Mouse (Mus musculus) brain, embryonic 14.5 days (tissue): ENCODE data around the gene Spata7.
"Not testable (repeated sequence)": the region's sequence is repeated elsewhere in the genome, so short reads cannot be mapped to it uniquely, and the experiment has no call there.

Source experiments
- CTCF ChIP-seq: fragments of 200-500 bp; IDR thresholded peaks from 2 replicates; pipeline ENCODE4 v1.5.1; 2012; ENCODE audit warnings: inconsistent platforms, mild to moderate bottlenecking, moderate library complexity, borderline replicate concordance; ENCODE audit not compliant: insufficient read depth, insufficient read length; ENCODE audit errors: extremely low read depth
- POLR2A ChIP-seq: fragments of 200-500 bp; IDR thresholded peaks from 2 replicates; pipeline ENCODE4 v1.6.1; 2012; ENCODE audit warnings: mild to moderate bottlenecking, inconsistent platforms, borderline replicate concordance; ENCODE audit not compliant: poor library complexity, insufficient read depth, insufficient read length, severe bottlenecking; ENCODE audit errors: extremely low read depth

- peak; percentile 53 for TF ChIP-seq CTCF
- TF ChIP-seq POLR2A, result not testable (repeated sequence)
Measured at GRCm38 (mm10) chr12:98620922-98621321, 7.0 kb upstream of the Spata7 start.
